Mouse (Mus musculus) forebrain, embryonic 15.5 days (tissue): ENCODE measurements around the gene Elk3. TPM values are rescaled to one million over a fixed set of nuclear protein-coding genes. Genes with fewer than 3 reads are reported as not detected.

Source experiments
- ATAC-seq: fragments of 200-750 bp; cut with Nextera tagmentation; replicated peaks from 2 replicates; pipeline ENCODE4 v1.8.0; 2017; ENCODE audit warnings: mild to moderate bottlenecking, moderate TSS enrichment, moderate library complexity
- H3K27ac ChIP-seq: fragments of 300-500 bp; sonication (generic); replicated peaks from 2 replicates; pipeline ENCODE4 v1.5.1; 2015; ENCODE audit warnings: mild to moderate bottlenecking, inconsistent platforms
- H3K27me3 ChIP-seq: fragments of 300-500 bp; sonication (generic); 2 replicates; pipeline ENCODE4 v1.6.1; 2015; ENCODE audit warnings: inconsistent platforms
- H3K36me3 ChIP-seq: fragments of 300-500 bp; sonication (generic); 2 replicates; pipeline ENCODE4 v1.6.1; 2015; ENCODE audit warnings: mild to moderate bottlenecking, inconsistent platforms
- H3K4me1 ChIP-seq: fragments of 300-500 bp; sonication (generic); 2 replicates; pipeline ENCODE4 v1.6.1; 2015; ENCODE audit warnings: inconsistent platforms
- H3K4me2 ChIP-seq: fragments of 300-500 bp; sonication (generic); replicated peaks from 2 replicates; pipeline ENCODE4 v1.6.1; 2015; ENCODE audit warnings: mild to moderate bottlenecking, inconsistent platforms
- H3K4me3 ChIP-seq: fragments of 300-500 bp; sonication (generic); 2 replicates; pipeline ENCODE4 v1.5.1; 2015; ENCODE audit warnings: mild to moderate bottlenecking, inconsistent platforms
- H3K9ac ChIP-seq: fragments of 300-500 bp; sonication (generic); replicated peaks from 2 replicates; pipeline ENCODE4 v1.6.1; 2015; ENCODE audit warnings: mild to moderate bottlenecking, inconsistent platforms
- H3K9me3 ChIP-seq: fragments of 300-500 bp; sonication (generic); 2 replicates; pipeline ENCODE4 v1.6.1; 2016; ENCODE audit warnings: inconsistent platforms
- WGBS: fragments of 180-500 bp; shearing (Covaris S2); methylation state at CpG from one replicate; pipeline ENCODE4 v1.1.7; 2015; ENCODE audit warnings: mixed read lengths; 5-methylcytosine and 5-hydroxymethylcytosine counted together
- polyA plus RNA-seq: library from polyadenylated mRNA; unstranded; fragments of >200 nt; fragmentation: Nextera tagmentation; extraction: Ambion mirVana; gene quantifications from 2 replicates; pipeline ENCODE4 v1.2.1, GENCODE M21; 2015

Elk3 gene
- polyA plus RNA-seq, 1 experiment from 2014 or later = 7.9 TPM

DNA sequence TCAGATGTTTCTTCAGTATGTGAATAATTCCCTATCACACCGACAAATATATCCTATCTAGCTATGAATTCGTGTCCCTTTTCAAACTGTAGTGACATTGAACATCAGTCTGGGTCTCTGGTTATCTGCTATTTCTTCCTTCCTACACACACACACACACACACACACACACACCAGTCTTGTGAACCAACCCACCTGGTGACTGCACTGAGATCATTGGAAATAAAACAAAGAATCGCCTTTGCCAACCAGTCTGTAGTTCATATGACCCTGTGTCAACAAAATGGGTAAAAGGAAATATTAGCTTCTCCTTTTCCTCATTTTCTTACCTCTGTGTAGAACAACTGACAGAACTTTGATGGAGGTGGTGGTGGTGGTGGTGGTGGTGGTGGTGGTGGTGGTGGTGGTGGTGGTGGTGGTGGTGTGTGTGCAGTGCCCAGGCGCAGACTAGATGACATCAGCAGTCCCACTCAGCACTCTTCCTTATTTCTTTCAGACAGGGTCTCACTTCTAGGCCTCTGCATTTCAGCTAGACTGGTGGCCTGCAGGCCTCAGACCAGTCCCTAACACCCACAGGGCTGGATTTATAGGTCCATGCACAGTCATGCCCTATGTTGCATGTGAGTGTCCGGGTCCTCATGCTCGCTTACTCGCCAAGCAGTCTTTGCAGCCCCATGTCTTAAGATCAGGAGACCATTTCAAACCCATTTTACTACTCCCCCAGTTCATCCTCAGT lies 64.6 kb downstream of the Elk3 start:
- Histone ChIP-seq H3K4me1 (peaks cover 17% of the 10 kb centered on the region), H3K4me2 (no peak overlapping the region), H3K4me3 (no peak overlapping the region), H3K9ac (no peak overlapping the region), H3K36me3 (peaks cover 18% of the 10 kb centered on the region), H3K9me3 (no peaks in the 10 kb centered on the region), H3K27ac (no peak overlapping the region), H3K27me3 (no peaks in the 10 kb centered on the region)
- 96% methylated on average over 7 of the region's 7 CpGs for WGBS
- ATAC-seq = no peak

DNA sequence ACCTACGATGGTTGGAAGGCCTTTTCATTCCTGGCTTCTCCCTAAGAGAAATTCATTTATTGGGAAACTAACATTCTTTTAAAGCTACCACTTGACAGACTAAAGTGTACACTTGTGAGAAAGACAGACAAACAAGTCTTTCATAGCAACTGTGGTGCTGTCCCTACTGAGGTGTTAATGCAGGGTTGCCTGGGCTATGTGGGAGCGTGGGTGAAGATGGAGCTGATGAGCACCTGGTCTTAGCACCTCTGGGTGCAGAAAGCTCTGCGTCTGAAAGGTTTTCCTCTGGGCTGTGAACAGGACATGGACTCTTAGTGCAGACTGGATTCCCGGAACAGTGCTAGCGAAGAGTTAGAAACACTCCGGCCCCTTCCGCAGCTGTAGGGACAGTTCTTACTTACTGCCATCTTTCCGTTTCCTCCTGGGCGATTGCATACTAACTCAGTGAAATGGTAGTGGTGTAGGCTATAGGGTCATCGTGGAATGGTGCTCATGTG lies 66.7 kb downstream of the Elk3 start:
- 0 out of 2 replicates have a peak, but pooled peaks cover 3% of the 10 kb centered on the region for H3K4me1 ChIP-seq
- no peak overlapping the region for H3K4me2 ChIP-seq
- no peak overlapping the region for H3K27ac ChIP-seq
- no peaks in the 10 kb centered on the region for H3K9me3 ChIP-seq
- H3K4me3 ChIP-seq = no peak overlapping the region
- WGBS = 85% methylated on average over 10 of the region's 10 CpGs
- H3K27me3 ChIP-seq = no peaks in the 10 kb centered on the region
- peaks cover 32% of the 10 kb centered on the region for H3K36me3 ChIP-seq
- no peak overlapping the region for H3K9ac ChIP-seq
- ATAC-seq = no peak

DNA sequence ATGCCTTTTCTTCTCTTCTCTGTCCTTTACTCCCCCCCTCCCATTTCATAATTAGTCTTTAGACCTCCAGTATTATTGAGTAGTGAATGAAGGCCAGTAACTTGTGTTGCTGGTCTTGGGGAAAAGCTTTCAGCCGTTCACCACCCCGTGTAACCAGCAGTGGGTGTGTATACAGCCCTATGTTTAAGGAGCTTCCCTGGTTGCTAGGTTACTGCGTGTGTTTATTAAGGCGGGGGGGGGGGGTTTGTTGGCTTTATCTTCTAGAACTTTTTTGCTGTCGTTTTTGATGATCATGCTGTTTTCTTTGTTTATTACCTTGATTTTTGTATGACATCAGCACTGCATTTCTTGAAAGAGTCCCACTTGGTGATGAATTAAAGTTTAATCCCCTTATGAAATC lies 68.1 kb downstream of the Elk3 start:
- no peak overlapping the region for H3K4me3 ChIP-seq
- 0 out of 2 replicates have a peak, but pooled peaks cover 2% of the 10 kb centered on the region for H3K4me1 ChIP-seq
- H3K4me2 ChIP-seq = no peak overlapping the region
- H3K9ac ChIP-seq = no peak overlapping the region
- no peak overlapping the region for H3K27ac ChIP-seq
- 8% methylated on average over 5 of the region's 5 CpGs for WGBS
- no peaks in the 10 kb centered on the region for H3K9me3 ChIP-seq
- no peak for ATAC-seq
- H3K27me3 ChIP-seq = no peaks in the 10 kb centered on the region
- H3K36me3 ChIP-seq = peaks cover 41% of the 10 kb centered on the region

DNA sequence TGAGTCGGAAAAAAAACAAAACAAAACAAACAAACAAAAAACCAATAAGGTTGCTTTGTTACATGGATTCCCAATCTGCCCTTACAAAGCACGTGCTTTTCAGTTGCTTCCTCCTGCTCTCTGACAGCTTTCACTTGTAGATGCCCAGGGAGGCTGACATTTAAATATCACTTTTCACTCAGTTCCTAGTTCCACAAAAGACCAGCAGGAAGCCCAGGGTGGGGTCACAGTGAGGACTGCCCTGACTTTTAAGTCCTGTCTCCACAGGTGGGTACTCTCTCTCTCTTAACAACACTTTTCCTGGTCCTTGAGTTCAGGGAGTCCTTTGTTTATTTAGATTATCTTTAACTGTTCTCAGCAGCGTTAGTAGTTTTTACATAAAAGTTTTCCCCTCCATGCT lies 68.7 kb downstream of the Elk3 start:
- Histone ChIP-seq H3K27ac (no peak overlapping the region), H3K9me3 (no peaks in the 10 kb centered on the region), H3K9ac (no peak overlapping the region), H3K36me3 (peaks cover 39% of the 10 kb centered on the region), H3K4me3 (no peak overlapping the region), H3K4me1 (no peaks in the 10 kb centered on the region), H3K4me2 (no peak overlapping the region), H3K27me3 (no peaks in the 10 kb centered on the region)
- 7% methylated on average over 3 of the region's 3 CpGs for whole genome bisulfite sequencing
- ATAC-seq = no peak

DNA sequence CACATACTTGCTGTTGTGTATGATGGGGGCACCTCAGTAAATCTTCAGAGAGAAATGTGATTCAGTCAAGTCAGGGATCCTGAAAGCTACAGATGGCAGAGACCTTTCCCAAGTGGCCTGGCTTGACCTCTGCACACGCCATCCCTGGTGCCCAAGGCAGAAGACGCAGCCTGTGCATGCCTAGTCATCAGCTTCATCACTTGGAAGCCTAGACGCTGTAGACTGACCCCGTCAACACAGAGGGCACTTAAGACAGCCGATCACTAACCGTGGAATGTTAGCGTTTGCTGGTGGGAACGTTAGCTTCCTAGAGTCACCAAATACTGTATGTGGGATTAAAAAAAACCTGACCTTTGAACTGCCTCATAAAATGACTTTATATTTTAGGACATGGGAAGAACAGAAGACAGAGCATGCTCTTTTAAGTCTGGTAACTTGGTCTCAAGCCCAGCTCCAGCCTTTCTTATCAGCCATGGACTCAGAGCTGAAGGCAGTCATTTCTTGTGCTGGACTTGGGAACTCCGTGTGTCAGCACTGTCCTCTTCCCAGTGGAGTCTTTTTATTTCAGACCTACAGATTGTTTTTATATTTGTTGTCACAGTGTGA lies 71.6 kb downstream of the Elk3 start:
- Histone ChIP-seq H3K9me3 (no peaks in the 10 kb centered on the region), H3K4me1 (no peaks in the 10 kb centered on the region), H3K4me3 (no peak overlapping the region), H3K4me2 (no peak overlapping the region), H3K27ac (no peak overlapping the region), H3K27me3 (no peaks in the 10 kb centered on the region), H3K9ac (no peak overlapping the region), H3K36me3 (peaks cover 61% of the 10 kb centered on the region)
- no peak for ATAC-seq
- 92% methylated on average over 9 of the region's 9 CpGs for WGBS

DNA sequence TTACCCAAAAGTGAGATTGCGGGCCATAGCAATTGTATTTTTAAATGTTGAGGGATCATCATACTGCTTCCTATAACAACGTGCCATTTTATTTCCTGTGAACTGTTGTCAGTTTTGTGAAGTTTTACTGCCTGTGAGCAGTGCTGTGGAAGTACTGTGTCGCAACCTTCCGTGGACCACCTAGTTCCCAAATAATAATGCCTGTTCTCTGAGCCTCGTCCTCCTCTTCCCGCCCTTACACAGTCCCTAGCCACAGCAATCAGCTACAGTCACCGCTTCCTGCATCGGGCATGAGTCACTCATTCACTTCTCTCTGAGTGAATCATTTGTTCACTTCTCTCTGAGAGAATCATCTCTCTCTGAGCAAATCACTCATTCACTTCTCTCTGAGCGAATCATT lies 76.2 kb downstream of the Elk3 start:
- Histone ChIP-seq H3K9me3 (no peaks in the 10 kb centered on the region), H3K4me2 (no peak overlapping the region), H3K9ac (no peak overlapping the region), H3K36me3 (peaks cover 58% of the 10 kb centered on the region), H3K4me3 (no peak overlapping the region), H3K27ac (no peak overlapping the region), H3K27me3 (no peaks in the 10 kb centered on the region), H3K4me1 (0 out of 2 replicates have a peak, but pooled peaks cover 6% of the 10 kb centered on the region)
- 93% methylated on average over 9 of the region's 9 CpGs for WGBS
- no peak for ATAC-seq

DNA sequence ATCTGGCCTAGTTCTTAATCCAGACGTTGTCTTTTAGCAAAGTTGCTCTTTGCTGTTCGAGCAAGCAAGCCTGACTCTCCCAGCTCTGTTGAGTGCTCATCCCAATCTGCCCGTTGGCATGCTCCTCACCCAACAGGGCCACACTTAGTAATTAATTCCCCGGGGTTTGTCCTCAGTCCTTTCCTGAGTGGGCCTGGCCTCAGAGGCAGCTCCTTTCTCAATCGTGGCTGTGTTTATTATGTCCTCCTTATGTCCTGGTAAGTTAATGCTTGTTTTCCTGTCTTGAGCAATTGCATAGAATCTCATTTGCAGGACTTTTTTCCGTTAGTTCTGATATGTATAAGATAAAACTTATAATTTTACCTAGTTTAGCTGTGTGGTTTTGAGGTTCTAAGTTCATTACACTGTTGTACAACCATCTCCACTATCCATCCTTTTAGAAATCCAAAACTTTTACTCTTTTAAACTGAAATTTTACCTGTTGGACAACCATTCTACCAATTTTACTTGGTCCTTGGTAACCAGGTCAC lies 77.2 kb downstream of the Elk3 start:
- H3K4me2 ChIP-seq = no peak overlapping the region
- WGBS = 88% methylated on average over 6 of the region's 6 CpGs
- peaks cover 48% of the 10 kb centered on the region for H3K36me3 ChIP-seq
- H3K9me3 ChIP-seq = no peaks in the 10 kb centered on the region
- no peak for ATAC-seq
- no peak overlapping the region for H3K4me3 ChIP-seq
- 0 out of 2 replicates have a peak, but pooled peaks cover 6% of the 10 kb centered on the region for H3K4me1 ChIP-seq
- H3K27me3 ChIP-seq = no peaks in the 10 kb centered on the region
- no peak overlapping the region for H3K27ac ChIP-seq
- no peak overlapping the region for H3K9ac ChIP-seq

DNA sequence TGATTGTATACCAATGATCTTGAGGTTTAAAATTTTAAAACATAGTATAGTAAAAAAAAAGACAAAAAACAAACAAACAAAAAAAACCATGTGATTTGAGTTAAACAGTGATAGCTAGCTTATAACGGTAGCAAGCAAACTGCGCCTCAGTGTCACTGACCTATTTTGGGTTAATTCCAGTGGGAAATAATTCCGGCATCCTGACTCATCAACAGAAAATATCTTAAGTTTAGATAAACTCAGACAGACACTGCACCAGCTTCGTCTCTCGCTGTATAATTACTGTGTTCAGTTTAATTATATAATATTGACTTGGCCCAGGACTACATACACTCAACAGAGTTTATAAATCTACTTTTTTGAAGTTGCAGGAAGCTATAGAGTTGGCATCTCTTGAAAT lies 79.0 kb downstream of the Elk3 start:
- ATAC-seq = no peak
- Histone ChIP-seq H3K27ac (no peak overlapping the region), H3K36me3 (peaks cover 35% of the 10 kb centered on the region), H3K9ac (no peak overlapping the region), H3K27me3 (no peaks in the 10 kb centered on the region), H3K4me3 (no peak overlapping the region), H3K4me2 (no peak overlapping the region), H3K9me3 (no peaks in the 10 kb centered on the region), H3K4me1 (0 out of 2 replicates have a peak, but pooled peaks cover 6% of the 10 kb centered on the region)
- 86% methylated on average over 5 of the region's 5 CpGs for WGBS

DNA sequence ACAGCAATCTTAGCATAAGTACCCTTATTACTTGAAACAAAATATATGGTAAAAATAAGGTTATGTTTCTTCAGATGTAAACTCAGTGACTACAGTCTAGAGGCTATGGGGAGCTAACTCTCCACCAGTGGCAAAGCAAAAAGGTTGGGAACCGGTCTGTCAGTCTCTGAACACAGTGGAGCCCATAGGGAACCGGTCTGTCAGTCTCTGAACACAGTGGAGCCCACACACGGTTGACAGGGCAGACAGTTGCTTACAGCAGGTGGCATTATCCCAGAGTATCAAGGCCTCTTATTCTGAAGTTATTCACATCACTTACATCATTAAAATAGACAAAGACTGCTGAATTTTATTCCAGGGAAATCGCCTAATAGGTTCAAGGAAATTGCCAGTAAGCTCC lies 79.4 kb downstream of the Elk3 start:
- no peak overlapping the region for H3K4me3 ChIP-seq

DNA sequence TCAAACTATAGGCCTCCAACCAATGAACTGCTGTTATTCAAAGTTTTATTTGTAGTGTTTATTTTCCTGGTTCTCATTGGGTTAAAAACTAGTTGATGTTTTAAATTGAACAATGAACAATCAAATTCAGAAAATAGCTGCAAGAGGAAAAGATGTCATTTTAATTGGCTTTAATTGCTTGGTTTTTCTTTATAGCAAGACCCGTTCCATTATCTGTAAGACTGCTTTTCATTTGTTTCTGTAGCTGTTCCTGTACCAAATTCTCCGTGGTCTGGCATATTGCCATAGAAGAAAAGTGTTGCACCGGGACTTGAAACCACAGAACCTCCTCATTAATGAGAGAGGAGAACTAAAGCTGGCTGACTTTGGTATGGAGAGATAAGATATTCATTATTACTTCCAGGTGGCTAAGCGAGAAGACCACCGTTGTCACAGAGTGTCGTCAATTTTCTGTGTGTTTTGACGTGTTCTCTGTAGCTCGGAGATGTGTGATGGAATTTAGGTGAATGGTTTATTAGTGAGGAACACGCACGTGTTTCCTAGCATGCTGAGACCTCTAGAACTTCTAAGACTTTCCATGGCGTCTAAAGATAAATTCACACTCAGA lies 82.4 kb downstream of the Elk3 start:
- Histone ChIP-seq H3K4me3 (no peak overlapping the region), H3K9ac (no peak overlapping the region), H3K27me3 (no peaks in the 10 kb centered on the region), H3K27ac (no peak overlapping the region), H3K4me2 (no peak overlapping the region), H3K9me3 (no peaks in the 10 kb centered on the region), H3K4me1 (0 out of 2 replicates have a peak, but pooled peaks cover 6% of the 10 kb centered on the region), H3K36me3 (peaks cover 23% of the 10 kb centered on the region)
- WGBS = 47% methylated on average over 11 of the region's 11 CpGs
- ATAC-seq = no peak

More for the DNA sequence above, 79.4 kb downstream of the Elk3 start:
- Histone ChIP-seq H3K9me3 (no peaks in the 10 kb centered on the region), H3K36me3 (peaks cover 38% of the 10 kb centered on the region), H3K27me3 (no peaks in the 10 kb centered on the region), H3K4me2 (no peak overlapping the region), H3K4me1 (0 out of 2 replicates have a peak, but pooled peaks cover 6% of the 10 kb centered on the region), H3K27ac (0 out of 2 replicates have a peak overlapping the region, but pooled peaks have one; percentile 12), H3K9ac (no peak overlapping the region)
- WGBS = 33% methylated on average over 4 of the region's 4 CpGs
- peak; percentile 70 for ATAC-seq

DNA sequence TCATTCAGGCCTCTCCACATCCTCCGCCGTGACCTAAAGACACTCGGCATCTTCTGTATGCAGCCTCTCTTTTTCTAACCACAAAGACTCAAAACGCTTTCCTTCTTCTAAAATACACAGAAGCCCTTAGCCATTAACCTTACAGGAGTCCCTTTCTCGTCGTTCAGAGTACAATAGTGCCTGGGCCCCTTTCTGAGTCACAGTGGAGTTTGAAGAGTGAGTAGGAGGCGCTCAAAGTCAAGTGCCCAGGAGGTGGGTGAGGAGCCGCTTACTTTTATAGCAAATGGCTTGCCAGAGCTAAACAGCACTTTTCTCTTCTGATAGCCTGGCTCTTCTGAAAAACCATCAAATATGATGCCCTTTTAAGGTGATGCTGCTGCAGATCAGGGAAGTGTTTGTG lies 83.0 kb downstream of the Elk3 start:
- H3K36me3 ChIP-seq = peaks cover 20% of the 10 kb centered on the region
- 57% methylated on average over 8 of the region's 8 CpGs for WGBS
- H3K27me3 ChIP-seq = no peaks in the 10 kb centered on the region
- H3K4me3 ChIP-seq = no peak overlapping the region
- 0 out of 2 replicates have a peak, but pooled peaks cover 6% of the 10 kb centered on the region for H3K4me1 ChIP-seq
- no peaks in the 10 kb centered on the region for H3K9me3 ChIP-seq
- H3K4me2 ChIP-seq = no peak overlapping the region
- no peak for ATAC-seq
- no peak overlapping the region for H3K9ac ChIP-seq
- H3K27ac ChIP-seq = no peak overlapping the region

DNA sequence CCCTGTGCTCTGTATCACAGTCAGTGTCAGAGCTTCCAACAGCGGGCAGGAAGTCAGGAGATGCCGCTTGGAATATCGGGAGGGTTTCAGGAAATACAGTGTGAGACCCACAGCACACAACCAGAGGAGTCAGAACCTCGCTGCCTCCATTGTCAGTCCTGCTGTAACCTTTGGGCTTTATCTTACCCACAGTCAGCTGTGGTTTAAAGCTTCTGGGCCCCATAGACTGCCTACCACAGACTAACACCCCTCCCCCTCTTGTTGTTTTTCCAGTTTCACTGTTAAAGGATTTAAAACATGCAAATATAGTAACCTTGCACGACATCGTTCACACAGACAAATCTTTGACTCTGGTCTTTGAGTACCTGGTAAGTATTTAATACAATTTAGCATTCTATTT lies 85.2 kb downstream of the Elk3 start:
- WGBS = 81% methylated on average over 6 of the region's 6 CpGs

More for the DNA sequence above, 85.2 kb downstream of the Elk3 start:
- H3K9ac ChIP-seq = no peak overlapping the region
- H3K4me3 ChIP-seq = no peak overlapping the region
- no peak for ATAC-seq
- no peak overlapping the region for H3K27ac ChIP-seq
- no peaks in the 10 kb centered on the region for H3K27me3 ChIP-seq
- H3K36me3 ChIP-seq = peaks cover 15% of the 10 kb centered on the region
- no peak overlapping the region for H3K4me2 ChIP-seq
- H3K4me1 ChIP-seq = no peaks in the 10 kb centered on the region
- no peaks in the 10 kb centered on the region for H3K9me3 ChIP-seq
